Mouse (Mus musculus) hindbrain, embryonic 16.5 days (tissue): ENCODE measurements around the gene Pmm2. TPM values are rescaled to one million over a fixed set of nuclear protein-coding genes. Genes with fewer than 3 reads are reported as not detected.

ENCODE experiments used
- ATAC-seq: fragments of 200-750 bp; cut with Nextera tagmentation; 2 replicates; pipeline ENCODE4 v1.8.0; 2017; ENCODE audit warnings: moderate TSS enrichment, moderate library complexity
- H3K27ac ChIP-seq: fragments of 300-500 bp; sonication (generic); 2 replicates; pipeline ENCODE4 v1.5.1; 2014; ENCODE audit warnings: low read depth, mild to moderate bottlenecking, control low read depth, low read length, moderate library complexity
- H3K27me3 ChIP-seq: fragments of 300-500 bp; sonication (generic); replicated peaks from 2 replicates; pipeline ENCODE4 v1.6.1; 2014; ENCODE audit warnings: low read length; ENCODE audit not compliant: control insufficient read depth, insufficient read depth
- H3K36me3 ChIP-seq: fragments of 300-500 bp; sonication (generic); 2 replicates; pipeline ENCODE4 v1.6.1; 2014; ENCODE audit warnings: mild to moderate bottlenecking, low read length, moderate library complexity, mixed read lengths; ENCODE audit not compliant: control insufficient read depth, insufficient read depth
- H3K4me1 ChIP-seq: fragments of 300-500 bp; sonication (generic); 2 replicates; pipeline ENCODE4 v1.6.1; 2014; ENCODE audit warnings: low read depth, low read length; ENCODE audit not compliant: control insufficient read depth, insufficient read depth
- H3K4me2 ChIP-seq: fragments of 300-500 bp; sonication (generic); 2 replicates; pipeline ENCODE4 v1.6.1; 2014; ENCODE audit warnings: mild to moderate bottlenecking, low read length, control low read depth, moderate library complexity
- H3K4me3 ChIP-seq: fragments of 300-500 bp; sonication (generic); 2 replicates; pipeline ENCODE4 v1.5.1; 2014; ENCODE audit warnings: mild to moderate bottlenecking, low read length, control low read depth, moderate library complexity
- H3K9ac ChIP-seq: fragments of 300-500 bp; sonication (generic); 2 replicates; pipeline ENCODE4 v1.6.1; 2014; ENCODE audit warnings: low read depth, mild to moderate bottlenecking, control low read depth, low read length, moderate library complexity
- H3K9me3 ChIP-seq: fragments of 300-500 bp; sonication (generic); 2 replicates; pipeline ENCODE4 v1.6.1; 2014; ENCODE audit warnings: mild to moderate bottlenecking, low read length, moderate library complexity; ENCODE audit not compliant: control insufficient read depth
- WGBS: fragments of 180-500 bp; shearing (Covaris S2); extraction: QIAGEN DNeasy Blood & Tissue Kit; methylation state at CpG from one replicate; pipeline ENCODE4 v1.1.7; 2014; 5-methylcytosine and 5-hydroxymethylcytosine counted together
- polyA plus RNA-seq: library from polyadenylated mRNA; unstranded; fragments of >200 nt; fragmentation: Nextera tagmentation; extraction: Ambion mirVana; gene quantifications from 2 replicates; pipeline ENCODE4 v1.2.1, GENCODE M21; 2015

Gene Pmm2
- polyA plus RNA-seq, 1 experiment from 2014 or later, result 33.1 TPM

GRCm38 (mm10) chr16:8650007-8650406 is 12.5 kb downstream of the Pmm2 start:
- no peak overlapping the region for H3K4me3 ChIP-seq
- no peak for ATAC-seq
- H3K27me3 ChIP-seq, result no peaks in the 10 kb centered on the region
- WGBS, result 95% methylated on average over 3 of the region's 3 CpGs
- no peaks in the 10 kb centered on the region for H3K4me1 ChIP-seq
- H3K36me3 ChIP-seq, result peaks cover 26% of the 10 kb centered on the region
- H3K9me3 ChIP-seq, result no peaks in the 10 kb centered on the region
- no peak overlapping the region for H3K27ac ChIP-seq
- H3K9ac ChIP-seq, result no peak overlapping the region
- H3K4me2 ChIP-seq, result no peak overlapping the region

GRCm38 (mm10) chr16:8655108-8655507 is 17.6 kb downstream of the Pmm2 start:
- H3K4me2 ChIP-seq, result no peak overlapping the region
- no peaks in the 10 kb centered on the region for H3K27me3 ChIP-seq
- no peak overlapping the region for H3K9ac ChIP-seq
- 82% methylated on average over 6 of the region's 6 CpGs for WGBS
- no peak overlapping the region for H3K4me3 ChIP-seq
- peaks cover 16% of the 10 kb centered on the region for H3K36me3 ChIP-seq
- no peaks in the 10 kb centered on the region for H3K9me3 ChIP-seq
- no peaks in the 10 kb centered on the region for H3K4me1 ChIP-seq
- no peak overlapping the region for H3K27ac ChIP-seq
- ATAC-seq, result no peak

GRCm38 (mm10) chr16:8655599-8655998 is 18.1 kb downstream of the Pmm2 start:
- H3K9me3 ChIP-seq, result no peaks in the 10 kb centered on the region
- ATAC-seq, result no peak
- H3K27me3 ChIP-seq, result no peaks in the 10 kb centered on the region
- H3K4me1 ChIP-seq, result no peaks in the 10 kb centered on the region
- H3K4me3 ChIP-seq, result no peak overlapping the region
- no peak overlapping the region for H3K27ac ChIP-seq
- no peak overlapping the region for H3K9ac ChIP-seq
- peaks cover 19% of the 10 kb centered on the region for H3K36me3 ChIP-seq
- 90% methylated on average over 9 of the region's 9 CpGs for WGBS
- H3K4me2 ChIP-seq, result no peak overlapping the region

GRCm38 (mm10) chr16:8656256-8656655 is 18.8 kb downstream of the Pmm2 start:
- H3K36me3 ChIP-seq, result peaks cover 13% of the 10 kb centered on the region
- no peak overlapping the region for H3K27ac ChIP-seq
- 81% methylated on average over 2 of the region's 2 CpGs for WGBS
- H3K9me3 ChIP-seq, result no peaks in the 10 kb centered on the region
- no peak overlapping the region for H3K4me3 ChIP-seq
- no peak overlapping the region for H3K4me2 ChIP-seq
- H3K4me1 ChIP-seq, result no peaks in the 10 kb centered on the region
- ATAC-seq, result no peak
- no peak overlapping the region for H3K9ac ChIP-seq
- H3K27me3 ChIP-seq, result no peaks in the 10 kb centered on the region

- H3K27me3 ChIP-seq, result no peaks in the 10 kb centered on the region
- no peak overlapping the region for H3K9ac ChIP-seq
- 83% methylated on average over 4 of the region's 4 CpGs for WGBS
- H3K9me3 ChIP-seq, result no peaks in the 10 kb centered on the region
- H3K4me1 ChIP-seq, result no peaks in the 10 kb centered on the region
- H3K36me3 ChIP-seq, result peaks cover 16% of the 10 kb centered on the region
- ATAC-seq, result no peak
- H3K4me2 ChIP-seq, result no peak overlapping the region
- no peak overlapping the region for H3K4me3 ChIP-seq
- H3K27ac ChIP-seq, result no peak overlapping the region
Measured at GRCm38 (mm10) chr16:8658349-8658748, 20.9 kb downstream of the Pmm2 start.

GRCm38 (mm10) chr16:8658764-8659163 is 21.3 kb downstream of the Pmm2 start:
- Histone ChIP-seq H3K27me3 (no peaks in the 10 kb centered on the region), H3K9ac (no peak overlapping the region), H3K4me1 (peaks cover 3% of the 10 kb centered on the region; the same call in 1 of the 2 replicates), H3K36me3 (peaks cover 16% of the 10 kb centered on the region), H3K4me2 (no peak overlapping the region), H3K9me3 (no peaks in the 10 kb centered on the region), H3K27ac (no peak overlapping the region), H3K4me3 (no peak overlapping the region)
- ATAC-seq, result no peak
- WGBS, result 94% methylated on average over 4 of the region's 4 CpGs

- Histone ChIP-seq H3K27me3 (no peaks in the 10 kb centered on the region), H3K27ac (peak overlapping the region; percentile 5; the same call in 1 of the 2 replicates), H3K4me1 (peaks cover 16% of the 10 kb centered on the region; the same call in 1 of the 2 replicates), H3K36me3 (peaks cover 13% of the 10 kb centered on the region), H3K9me3 (no peaks in the 10 kb centered on the region), H3K9ac (no peak overlapping the region), H3K4me3 (no peak overlapping the region), H3K4me2 (no peak overlapping the region)
- 72% methylated on average over 2 of the region's 2 CpGs for WGBS
- ATAC-seq, result no peak
Measured at GRCm38 (mm10) chr16:8663022-8663421, 25.5 kb downstream of the Pmm2 start.

- H3K4me3 ChIP-seq, result no peak overlapping the region
- 72% methylated on average over 23 of the region's 24 CpGs for WGBS
- peaks cover 25% of the 10 kb centered on the region for H3K4me1 ChIP-seq
- H3K4me2 ChIP-seq, result no peak overlapping the region
- no peaks in the 10 kb centered on the region for H3K27me3 ChIP-seq
- H3K27ac ChIP-seq, result peak overlapping the region; percentile 5; the same call in 1 of the 2 replicates
- no peaks in the 10 kb centered on the region for H3K9me3 ChIP-seq
- H3K9ac ChIP-seq, result no peak overlapping the region
- peak; percentile 60 for ATAC-seq
- H3K36me3 ChIP-seq, result peaks cover 13% of the 10 kb centered on the region
Measured at GRCm38 (mm10) chr16:8663606-8664539, 26.4 kb downstream of the Pmm2 start.

GRCm38 (mm10) chr16:8665367-8665766 is 27.9 kb downstream of the Pmm2 start:
- ATAC-seq, result no peak
- H3K9me3 ChIP-seq, result no peaks in the 10 kb centered on the region
- H3K4me2 ChIP-seq, result no peak overlapping the region
- H3K4me1 ChIP-seq, result peaks cover 39% of the 10 kb centered on the region
- peaks cover 9% of the 10 kb centered on the region for H3K36me3 ChIP-seq
- no peak overlapping the region for H3K4me3 ChIP-seq
- H3K27ac ChIP-seq, result no peak overlapping the region
- 85% methylated on average over 5 of the region's 5 CpGs for WGBS
- no peaks in the 10 kb centered on the region for H3K27me3 ChIP-seq
- no peak overlapping the region for H3K9ac ChIP-seq
